Mouse (Mus musculus): ENCODE data around the gene Lrrc66. TPM values are rescaled to one million over a fixed set of nuclear protein-coding genes. Genes with fewer than 3 reads are reported as not detected.

The Lrrc66 gene
- polyA plus RNA-seq, 1 experiment = not detected

GRCm38 (mm10) chr5:73618969-73619368, 13.4 kb downstream of the Lrrc66 start:
- no peak for DNase-seq (ENCODE audit: low read depth in 1 of 2, low spot score in 2 of 2)
- Histone ChIP-seq H3K4me3 (ENCODE audit: extremely low read depth, insufficient read depth, insufficient read length) (no peak overlapping the region), H3K4me1 (ENCODE audit: control insufficient read depth, insufficient read depth, insufficient read length) (no peaks in the 10 kb centered on the region), H3K27ac (ENCODE audit: insufficient read depth, low read length) (no peak overlapping the region), H3K36me3 (ENCODE audit: control insufficient read depth, insufficient read depth, low read length) (no peaks in the 10 kb centered on the region), H3K27me3 (ENCODE audit: control insufficient read depth, insufficient read depth, low read length) (no peaks in the 10 kb centered on the region)
- TF ChIP-seq CTCF (IDR thresholded peaks at IDR 0.05; ENCODE audit: extremely low read depth, insufficient read depth, insufficient read length, insufficient replicate concordance) (no peak), POLR2A (IDR thresholded peaks at IDR 0.05; ENCODE audit: low read depth, low read length) (no peak)
- 88% methylated on average over 1 of the region's 1 CpGs for WGBS

- DNase-seq (ENCODE audit: low read depth in 1 of 2, low spot score in 2 of 2) = no peak
- H3K4me1 ChIP-seq (ENCODE audit: control insufficient read depth, insufficient read depth, insufficient read length) = no peaks in the 10 kb centered on the region
- TF ChIP-seq CTCF (IDR thresholded peaks at IDR 0.05; ENCODE audit: extremely low read depth, insufficient read depth, insufficient read length, insufficient replicate concordance) = no peak
- no peak for TF ChIP-seq POLR2A (IDR thresholded peaks at IDR 0.05; ENCODE audit: low read depth, low read length)
- no peak overlapping the region for H3K4me3 ChIP-seq (ENCODE audit: extremely low read depth, insufficient read depth, insufficient read length)
- H3K27me3 ChIP-seq (ENCODE audit: control insufficient read depth, insufficient read depth, low read length) = no peaks in the 10 kb centered on the region
- no peak overlapping the region for H3K27ac ChIP-seq (ENCODE audit: insufficient read depth, low read length)
- 17% methylated on average over 7 of the region's 7 CpGs for whole genome bisulfite sequencing
- no peaks in the 10 kb centered on the region for H3K36me3 ChIP-seq (ENCODE audit: control insufficient read depth, insufficient read depth, low read length)
These were observed 17.1 kb downstream of the Lrrc66 start for GRCm38 (mm10) chr5:73615211-73615610.

- DNase-seq (ENCODE audit: low read depth in 1 of 2, low spot score in 2 of 2) = no peak
- Histone ChIP-seq H3K27ac (ENCODE audit: insufficient read depth, low read length) (no peak overlapping the region), H3K4me1 (ENCODE audit: control insufficient read depth, insufficient read depth, insufficient read length) (no peaks in the 10 kb centered on the region), H3K36me3 (ENCODE audit: control insufficient read depth, insufficient read depth, low read length) (no peaks in the 10 kb centered on the region), H3K4me3 (ENCODE audit: extremely low read depth, insufficient read depth, insufficient read length) (no peak overlapping the region), H3K27me3 (ENCODE audit: control insufficient read depth, insufficient read depth, low read length) (no peaks in the 10 kb centered on the region)
- 90% methylated on average over 8 of the region's 8 CpGs for WGBS
- TF ChIP-seq POLR2A (IDR thresholded peaks at IDR 0.05; ENCODE audit: low read depth, low read length) (no peak), CTCF (IDR thresholded peaks at IDR 0.05; ENCODE audit: extremely low read depth, insufficient read depth, insufficient read length, insufficient replicate concordance) (no peak)
These were observed 19.0 kb downstream of the Lrrc66 start for GRCm38 (mm10) chr5:73613296-73613695.

GRCm38 (mm10) chr5:73611071-73611470, 21.3 kb downstream of the Lrrc66 start:
- WGBS = 96% methylated on average over 4 of the region's 4 CpGs
- H3K4me1 ChIP-seq (ENCODE audit: control insufficient read depth, insufficient read depth, insufficient read length) = no peaks in the 10 kb centered on the region

GRCm38 (mm10) chr5:73604964-73605363, 27.4 kb downstream of the Lrrc66 start:
- Histone ChIP-seq H3K27ac (ENCODE audit: insufficient read depth, low read length) (no peak overlapping the region), H3K4me1 (ENCODE audit: control insufficient read depth, insufficient read depth, insufficient read length) (no peaks in the 10 kb centered on the region), H3K36me3 (ENCODE audit: control insufficient read depth, insufficient read depth, low read length) (no peaks in the 10 kb centered on the region), H3K4me3 (ENCODE audit: extremely low read depth, insufficient read depth, insufficient read length) (no peak overlapping the region), H3K27me3 (ENCODE audit: control insufficient read depth, insufficient read depth, low read length) (no peaks in the 10 kb centered on the region)
- 87% methylated on average over 6 of the region's 6 CpGs for WGBS
- no peak for DNase-seq (ENCODE audit: low read depth in 1 of 2, low spot score in 2 of 2)
- TF ChIP-seq POLR2A (IDR thresholded peaks at IDR 0.05; ENCODE audit: low read depth, low read length) = no peak
- TF ChIP-seq CTCF (IDR thresholded peaks at IDR 0.05; ENCODE audit: extremely low read depth, insufficient read depth, insufficient read length, insufficient replicate concordance) = no peak

More at GRCm38 (mm10) chr5:73611071-73611470, 21.3 kb downstream of the Lrrc66 start:
- Histone ChIP-seq H3K27ac (ENCODE audit: insufficient read depth, low read length) (no peak overlapping the region), H3K27me3 (ENCODE audit: control insufficient read depth, insufficient read depth, low read length) (no peaks in the 10 kb centered on the region), H3K36me3 (ENCODE audit: control insufficient read depth, insufficient read depth, low read length) (no peaks in the 10 kb centered on the region), H3K4me3 (ENCODE audit: extremely low read depth, insufficient read depth, insufficient read length) (no peak overlapping the region)
- TF ChIP-seq POLR2A (IDR thresholded peaks at IDR 0.05; ENCODE audit: low read depth, low read length) (no peak), CTCF (IDR thresholded peaks at IDR 0.05; ENCODE audit: extremely low read depth, insufficient read depth, insufficient read length, insufficient replicate concordance) (no peak)
- DNase-seq (ENCODE audit: low read depth in 1 of 2, low spot score in 2 of 2) = no peak

GRCm38 (mm10) chr5:73604542-73604941, 27.8 kb downstream of the Lrrc66 start:
- no peak overlapping the region for H3K4me3 ChIP-seq (ENCODE audit: extremely low read depth, insufficient read depth, insufficient read length)
- TF ChIP-seq POLR2A (IDR thresholded peaks at IDR 0.05; ENCODE audit: low read depth, low read length) = no peak
- no peak for TF ChIP-seq CTCF (IDR thresholded peaks at IDR 0.05; ENCODE audit: extremely low read depth, insufficient read depth, insufficient read length, insufficient replicate concordance)
- no peak overlapping the region for H3K27ac ChIP-seq (ENCODE audit: insufficient read depth, low read length)
- DNase-seq (ENCODE audit: low read depth in 1 of 2, low spot score in 2 of 2) = no peak
- no peaks in the 10 kb centered on the region for H3K4me1 ChIP-seq (ENCODE audit: control insufficient read depth, insufficient read depth, insufficient read length)
- WGBS = 89% methylated on average over 6 of the region's 6 CpGs
- H3K27me3 ChIP-seq (ENCODE audit: control insufficient read depth, insufficient read depth, low read length) = no peaks in the 10 kb centered on the region
- H3K36me3 ChIP-seq (ENCODE audit: control insufficient read depth, insufficient read depth, low read length) = no peaks in the 10 kb centered on the region

- H3K27ac ChIP-seq (ENCODE audit: insufficient read depth, low read length) = no peak overlapping the region
- H3K4me3 ChIP-seq (ENCODE audit: extremely low read depth, insufficient read depth, insufficient read length) = no peak overlapping the region
- no peaks in the 10 kb centered on the region for H3K36me3 ChIP-seq (ENCODE audit: control insufficient read depth, insufficient read depth, low read length)
- 82% methylated on average over 3 of the region's 3 CpGs for WGBS
- TF ChIP-seq CTCF (IDR thresholded peaks at IDR 0.05; ENCODE audit: extremely low read depth, insufficient read depth, insufficient read length, insufficient replicate concordance) (no peak), POLR2A (IDR thresholded peaks at IDR 0.05; ENCODE audit: low read depth, low read length) (no peak)
- H3K27me3 ChIP-seq (ENCODE audit: control insufficient read depth, insufficient read depth, low read length) = no peaks in the 10 kb centered on the region
- DNase-seq (ENCODE audit: low read depth in 1 of 2, low spot score in 2 of 2) = no peak
- no peaks in the 10 kb centered on the region for H3K4me1 ChIP-seq (ENCODE audit: control insufficient read depth, insufficient read depth, insufficient read length)
These were observed 29.5 kb downstream of the Lrrc66 start for GRCm38 (mm10) chr5:73602865-73603264.

All from spleen, adult 2 months (tissue).